Mouse (Mus musculus) T-helper 17 cell (primary cell): Measurements from ENCODE around the gene Rnase13.

ENCODE experiments used
- in situ Hi-C, 2 experiments: fragments of 300-600 bp; cut with MboI, MseI; formaldehyde crosslinking; loops; 1 replicate in 1 of 2; 2 replicates in 1 of 2; pipeline ENCODE4 v1.15.1; 2025; ENCODE audit warnings: high pct_unique_total_duplicates in 2 of 2

Rnase13 gene

GRCm38 (mm10) chr14:51922571-51922865, at the start of gene Rnase13:
Rnase13 (minus strand) TSS chr14:51922773.
- in situ Hi-C loops, result loop anchor here in 1 of 2 experiments (10.0 kb wide), 1 partner anchor 448 kb away; no protein-coding TSS in a partner anchor

GRCm38 (mm10) chr14:51967400-51967799, 44.8 kb upstream of the Rnase13 start:
- in situ Hi-C loops, result no loop called here

DNA sequence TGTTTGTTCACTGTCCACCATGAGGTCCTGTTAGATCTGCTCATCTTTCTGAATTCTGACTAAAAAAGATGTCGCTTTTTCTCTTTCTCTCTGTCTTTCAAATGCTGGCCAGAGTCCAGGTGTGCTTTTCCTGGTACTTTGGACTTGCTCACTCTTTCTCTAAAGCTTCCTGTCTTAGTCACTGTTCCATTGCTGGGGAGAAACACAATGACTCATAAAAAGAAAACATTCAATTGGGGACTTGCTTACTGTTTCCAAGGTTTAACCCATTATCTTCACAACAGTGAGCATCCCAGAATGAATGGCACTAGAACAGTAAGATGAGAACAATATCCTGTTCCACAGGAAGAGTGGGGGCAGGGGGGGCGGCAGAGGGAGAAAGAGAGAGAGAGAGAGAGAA, 37.7 kb upstream of the Rnase13 start:
- in situ Hi-C loops, result no loop called here

DNA sequence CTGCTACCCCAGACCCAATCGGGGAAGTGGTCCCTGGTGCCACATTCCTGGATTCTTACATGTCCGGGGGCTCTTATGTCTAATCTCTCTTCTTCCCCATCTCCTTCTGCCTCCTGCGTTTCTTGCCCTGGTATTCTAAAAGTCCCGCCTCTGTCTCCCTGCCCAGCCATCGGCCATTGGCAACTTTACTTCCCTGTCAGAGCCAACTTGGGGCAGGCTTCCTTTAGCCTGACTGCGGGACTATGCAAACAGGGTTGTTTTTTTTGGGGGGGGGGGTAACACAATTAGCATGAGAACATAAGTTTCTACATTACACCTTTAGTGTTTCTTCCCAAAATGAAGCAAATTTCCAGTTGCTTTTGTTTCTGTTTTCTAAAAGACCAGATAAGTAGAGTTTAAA, 20.8 kb upstream of the Rnase13 start:
- in situ Hi-C loops, result no loop called here

- in situ Hi-C loops, result no loop called here
Measured at GRCm38 (mm10) chr14:51942236-51942635, 19.7 kb upstream of the Rnase13 start.

- in situ Hi-C loops, result no loop called here
Measured at GRCm38 (mm10) chr14:51941577-51941976, 19.0 kb upstream of the Rnase13 start.

- in situ Hi-C loops, result no loop called here
Measured at GRCm38 (mm10) chr14:51940944-51941560, 18.5 kb upstream of the Rnase13 start.

DNA sequence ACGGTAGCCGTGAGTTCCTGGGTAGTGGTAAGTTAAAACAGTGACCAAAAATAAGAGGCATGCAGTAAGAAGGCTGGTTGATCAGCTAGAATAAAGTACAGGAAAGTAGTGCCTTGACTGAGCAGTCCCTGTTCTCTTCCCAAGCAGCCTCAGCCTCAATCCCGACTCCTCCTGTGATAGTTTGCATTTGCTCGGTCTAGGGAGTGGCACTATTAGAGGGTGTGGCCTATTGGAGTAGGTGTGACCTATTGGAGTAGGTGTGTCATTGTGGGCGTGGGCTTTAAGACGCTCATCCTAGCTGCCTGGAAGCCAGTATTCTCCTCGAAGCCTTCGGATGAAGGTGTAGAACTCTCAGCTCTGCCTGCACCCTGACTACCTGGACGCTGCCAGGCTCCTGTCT, 16.4 kb upstream of the Rnase13 start:
- in situ Hi-C loops, result no loop called here

DNA sequence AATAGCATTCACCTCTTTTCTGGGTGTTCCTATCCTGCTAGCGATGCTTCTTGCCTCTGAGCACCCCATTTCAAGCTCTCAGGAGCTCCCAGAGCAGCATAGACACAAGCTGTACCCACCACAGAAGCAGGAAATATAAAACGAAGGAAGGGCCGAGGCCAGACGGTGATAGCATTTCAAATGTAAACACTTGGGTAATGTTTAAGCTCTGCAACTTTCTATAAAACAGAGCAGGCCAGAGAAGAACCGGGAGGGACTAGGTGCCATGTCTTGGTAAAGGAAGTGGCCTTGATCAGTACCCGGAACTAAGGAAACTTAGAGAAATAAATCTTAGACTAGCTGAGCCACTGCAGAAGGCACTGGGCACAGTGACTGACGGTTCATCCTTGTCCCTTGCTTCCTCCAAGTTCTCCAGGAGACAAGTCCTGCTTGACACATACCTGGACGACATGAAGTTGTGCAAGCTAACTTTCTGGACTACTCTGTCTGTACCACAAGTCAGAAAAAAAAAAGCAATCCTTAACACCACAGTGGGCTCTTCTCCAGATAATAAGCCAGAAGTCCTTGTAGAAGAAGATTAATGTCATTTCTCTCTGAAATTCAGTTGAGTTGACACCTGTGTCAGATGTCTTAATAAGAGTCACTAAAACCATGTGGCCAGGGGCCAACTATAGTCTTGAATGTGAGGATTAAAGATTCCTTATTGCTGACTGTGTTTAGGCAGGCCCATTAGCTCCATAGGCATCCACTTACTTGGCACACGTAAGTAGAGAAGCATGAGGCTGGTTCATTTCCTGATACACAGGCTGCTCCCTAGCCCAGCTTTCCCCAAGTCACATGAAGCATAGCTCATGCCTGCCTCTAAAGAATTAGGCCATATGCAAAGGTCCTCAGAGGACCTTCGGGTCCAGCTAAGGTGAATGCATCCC, 9.8 kb upstream of the Rnase13 start:
- in situ Hi-C loops, result no loop called here

GRCm38 (mm10) chr14:51930824-51931223, 8.3 kb upstream of the Rnase13 start:
- in situ Hi-C loops, result no loop called here

GRCm38 (mm10) chr14:51929968-51930367, 7.4 kb upstream of the Rnase13 start:
- in situ Hi-C loops, result loop anchor here in 1 of 2 experiments (10.0 kb wide), 1 partner anchor 455 kb away; no protein-coding TSS in a partner anchor

GRCm38 (mm10) chr14:51929309-51929943, 6.9 kb upstream of the Rnase13 start:
- in situ Hi-C loops, result loop anchor here in 1 of 2 experiments (10.0 kb wide), 1 partner anchor 455 kb away; no protein-coding TSS in a partner anchor

DNA sequence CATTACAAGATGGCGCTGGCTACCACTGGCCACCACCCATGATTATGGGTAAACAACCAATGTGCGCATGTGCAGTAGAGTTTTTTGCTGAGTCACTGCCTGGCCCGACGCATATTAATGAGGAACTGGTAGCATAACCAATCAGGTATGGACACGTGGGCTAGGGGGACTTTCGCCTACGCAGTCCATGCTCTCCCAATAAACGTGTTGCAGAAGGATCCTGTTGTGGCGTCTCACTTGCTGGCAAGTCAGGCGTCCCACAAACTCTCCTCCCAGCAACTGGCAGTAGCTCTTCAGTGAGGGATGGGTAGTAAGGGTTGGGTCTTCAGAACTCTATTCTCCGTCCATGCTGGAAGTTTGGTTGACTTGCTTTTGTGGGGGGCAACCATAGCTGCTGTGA, 4.4 kb upstream of the Rnase13 start:
- in situ Hi-C loops, result loop anchor here in 1 of 2 experiments (10.0 kb wide), 1 partner anchor 452 kb away; no protein-coding TSS in a partner anchor

GRCm38 (mm10) chr14:51923492-51923891, 919 bp upstream of the Rnase13 start:
- in situ Hi-C loops, result loop anchor here in 1 of 2 experiments (10.0 kb wide), 1 partner anchor 449 kb away; no protein-coding TSS in a partner anchor

GRCm38 (mm10) chr14:51922910-51923309, 337 bp upstream of the Rnase13 start:
- in situ Hi-C loops, result loop anchor here in 1 of 2 experiments (10.0 kb wide), 1 partner anchor 448 kb away; no protein-coding TSS in a partner anchor

DNA sequence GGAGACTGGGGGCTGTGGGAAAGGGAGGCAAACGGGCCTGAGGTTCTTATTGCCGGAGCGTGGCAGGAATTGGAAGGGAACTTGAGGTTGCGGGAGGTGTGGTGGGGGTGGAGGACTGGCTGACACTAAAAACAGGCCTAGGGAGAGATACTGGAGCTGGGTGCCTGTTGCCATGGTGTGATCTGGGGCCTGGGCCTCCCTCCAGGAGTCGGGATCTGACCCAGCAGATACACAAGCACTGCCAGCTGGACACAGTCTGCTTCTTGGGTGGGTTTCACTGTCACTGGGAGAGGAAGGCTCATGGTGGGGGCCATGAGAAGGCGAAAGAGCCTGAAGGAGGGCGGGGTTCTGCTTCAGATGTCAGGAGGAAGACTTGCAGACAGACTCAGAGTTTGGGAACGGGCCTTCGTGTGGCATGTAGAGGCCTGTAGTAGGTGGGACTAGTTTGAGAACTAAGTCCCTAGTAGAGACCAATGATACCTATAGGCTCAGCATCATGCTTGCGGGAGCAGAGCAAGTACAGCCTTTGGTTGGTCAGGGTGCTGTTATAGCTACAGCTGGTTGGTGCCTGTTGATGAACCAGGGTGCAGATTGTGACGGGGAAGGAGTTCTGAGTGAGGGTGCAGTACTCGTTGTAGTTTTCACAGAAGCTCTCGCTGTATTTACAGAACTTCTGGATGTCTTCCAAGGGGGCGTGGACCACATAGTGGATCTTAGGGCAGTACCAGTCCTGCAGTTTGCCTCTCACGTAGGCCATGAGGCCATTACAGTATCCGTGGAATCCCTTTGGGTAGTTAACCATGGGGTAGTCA, 608 bp downstream of the Rnase13 start:
- in situ Hi-C loops, result loop anchor here in 1 of 2 experiments (10.0 kb wide), 1 partner anchor 447 kb away; no protein-coding TSS in a partner anchor

DNA sequence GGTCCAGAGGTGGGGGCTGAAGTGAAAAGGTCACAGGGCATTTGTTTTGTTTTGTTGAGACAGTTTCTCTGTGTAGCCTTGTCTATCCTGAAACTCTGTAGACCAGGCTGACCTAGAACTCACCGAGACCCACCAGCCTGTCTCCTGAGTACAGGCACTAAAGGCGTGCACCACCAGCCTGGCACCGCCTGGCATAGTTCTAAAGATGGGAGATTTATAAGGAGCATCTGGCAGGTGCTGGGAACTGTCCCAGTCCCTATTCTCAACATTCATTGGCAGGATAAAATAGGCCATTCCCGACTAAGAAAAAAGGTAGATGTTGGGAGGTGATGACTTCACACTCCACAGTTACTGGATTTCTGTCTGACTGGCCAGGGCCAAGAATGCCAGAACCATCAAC, 3.6 kb downstream of the Rnase13 start:
- in situ Hi-C loops, result no loop called here

DNA sequence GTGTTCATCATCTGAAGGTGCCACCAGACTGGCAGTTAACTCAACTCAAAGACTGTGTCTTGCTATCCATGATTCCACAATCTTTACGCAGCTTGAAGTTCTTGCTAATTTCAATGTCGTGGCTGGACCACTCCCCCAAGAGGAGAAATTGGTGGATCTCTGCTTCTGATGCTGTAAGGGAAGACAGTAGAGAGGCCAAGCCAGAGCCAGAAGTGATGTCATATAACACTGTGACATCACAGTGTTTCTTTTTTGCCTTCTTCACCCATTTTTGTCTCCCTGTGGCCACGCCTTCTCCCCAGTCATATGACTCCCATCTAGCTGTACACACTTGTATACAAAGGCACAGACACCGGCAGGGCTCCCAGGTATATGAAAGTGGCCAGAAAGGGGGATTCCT, 4.4 kb downstream of the Rnase13 start, which contains the start of gene Tppp2:
Gene Tppp2 (plus strand): TSS at position 301 of the 400 bp plus-strand sequence.
- in situ Hi-C loops, result no loop called here

- in situ Hi-C loops, result no loop called here
Measured at GRCm38 (mm10) chr14:51916539-51916938, 6.0 kb downstream of the Rnase13 start.

- in situ Hi-C loops, result no loop called here
Measured at GRCm38 (mm10) chr14:51915030-51915429, 7.5 kb downstream of the Rnase13 start.
